Mouse (Mus musculus): Measurements from ENCODE around the gene Pde3a.

The Pde3a gene

GRCm38 (mm10) chr6:141265257-141265656 lies 16.2 kb downstream of the Pde3a start:
- no peak for DNase-seq (ENCODE audit: extremely low read depth, low read depth, low spot score)

GRCm38 (mm10) chr6:141267888-141268570 lies 19.0 kb downstream of the Pde3a start:
- no peak for DNase-seq (ENCODE audit: extremely low read depth, low read depth, low spot score)

GRCm38 (mm10) chr6:141268871-141269270 lies 19.8 kb downstream of the Pde3a start:
- no peak for DNase-seq (ENCODE audit: extremely low read depth, low read depth, low spot score)

GRCm38 (mm10) chr6:141271133-141271532 lies 22.1 kb downstream of the Pde3a start:
- no peak for DNase-seq (ENCODE audit: extremely low read depth, low read depth, low spot score)

GRCm38 (mm10) chr6:141271579-141271978 lies 22.5 kb downstream of the Pde3a start:
- DNase-seq (ENCODE audit: extremely low read depth, low read depth, low spot score), result no peak

- DNase-seq (ENCODE audit: extremely low read depth, low read depth, low spot score), result no peak
Measured at GRCm38 (mm10) chr6:141273685-141274084, 24.6 kb downstream of the Pde3a start.

- DNase-seq (ENCODE audit: extremely low read depth, low read depth, low spot score), result no peak
Measured at GRCm38 (mm10) chr6:141281685-141282084, 32.6 kb downstream of the Pde3a start.

GRCm38 (mm10) chr6:141282796-141283195 lies 33.7 kb downstream of the Pde3a start:
- DNase-seq (ENCODE audit: extremely low read depth, low read depth, low spot score), result no peak

- no peak for DNase-seq (ENCODE audit: extremely low read depth, low read depth, low spot score)
Measured at GRCm38 (mm10) chr6:141291195-141291594, 42.1 kb downstream of the Pde3a start.

GRCm38 (mm10) chr6:141292826-141293459 lies 43.9 kb downstream of the Pde3a start:
- DNase-seq (ENCODE audit: extremely low read depth, low read depth, low spot score), result no peak

GRCm38 (mm10) chr6:141293460-141293853 lies 44.4 kb downstream of the Pde3a start:
- DNase-seq (ENCODE audit: extremely low read depth, low read depth, low spot score), result no peak

- DNase-seq (ENCODE audit: extremely low read depth, low read depth, low spot score), result no peak
Measured at GRCm38 (mm10) chr6:141295264-141295663, 46.2 kb downstream of the Pde3a start.

GRCm38 (mm10) chr6:141301750-141302748 lies 53.0 kb downstream of the Pde3a start:
- no peak for DNase-seq (ENCODE audit: extremely low read depth, low read depth, low spot score)

- DNase-seq (ENCODE audit: extremely low read depth, low read depth, low spot score), result no peak
Measured at GRCm38 (mm10) chr6:141302842-141303241, 53.8 kb downstream of the Pde3a start.

GRCm38 (mm10) chr6:141307326-141307725 lies 58.3 kb downstream of the Pde3a start:
- no peak for DNase-seq (ENCODE audit: extremely low read depth, low read depth, low spot score)

GRCm38 (mm10) chr6:141308451-141308850 lies 59.4 kb downstream of the Pde3a start:
- no peak for DNase-seq (ENCODE audit: extremely low read depth, low read depth, low spot score)

- DNase-seq (ENCODE audit: extremely low read depth, low read depth, low spot score), result no peak
Measured at GRCm38 (mm10) chr6:141309872-141310271, 60.8 kb downstream of the Pde3a start.

- no peak for DNase-seq (ENCODE audit: extremely low read depth, low read depth, low spot score)
Measured at GRCm38 (mm10) chr6:141310351-141310750, 61.3 kb downstream of the Pde3a start.

GRCm38 (mm10) chr6:141311615-141312014 lies 62.5 kb downstream of the Pde3a start:
- DNase-seq (ENCODE audit: extremely low read depth, low read depth, low spot score), result no peak

GRCm38 (mm10) chr6:141313112-141313511 lies 64.0 kb downstream of the Pde3a start:
- DNase-seq (ENCODE audit: extremely low read depth, low read depth, low spot score), result no peak

GRCm38 (mm10) chr6:141318440-141318839 lies 69.4 kb downstream of the Pde3a start:
- DNase-seq (ENCODE audit: extremely low read depth, low read depth, low spot score), result no peak

All from fat pad, adult 2 months (tissue).